Mouse (Mus musculus) 3T3-L1 (cell line): ENCODE results near the gene Fam129a.
"Not testable (repeated sequence)": the region's sequence is repeated elsewhere in the genome, so short reads cannot be mapped to it uniquely, and the experiment has no call there.

Source experiments
- DNase-seq: peaks from one replicate; pipeline ENCODE4 v3.0.0-alpha.2; 2015; ENCODE audit warnings: low read depth, low spot score

Fam129a gene

DNA sequence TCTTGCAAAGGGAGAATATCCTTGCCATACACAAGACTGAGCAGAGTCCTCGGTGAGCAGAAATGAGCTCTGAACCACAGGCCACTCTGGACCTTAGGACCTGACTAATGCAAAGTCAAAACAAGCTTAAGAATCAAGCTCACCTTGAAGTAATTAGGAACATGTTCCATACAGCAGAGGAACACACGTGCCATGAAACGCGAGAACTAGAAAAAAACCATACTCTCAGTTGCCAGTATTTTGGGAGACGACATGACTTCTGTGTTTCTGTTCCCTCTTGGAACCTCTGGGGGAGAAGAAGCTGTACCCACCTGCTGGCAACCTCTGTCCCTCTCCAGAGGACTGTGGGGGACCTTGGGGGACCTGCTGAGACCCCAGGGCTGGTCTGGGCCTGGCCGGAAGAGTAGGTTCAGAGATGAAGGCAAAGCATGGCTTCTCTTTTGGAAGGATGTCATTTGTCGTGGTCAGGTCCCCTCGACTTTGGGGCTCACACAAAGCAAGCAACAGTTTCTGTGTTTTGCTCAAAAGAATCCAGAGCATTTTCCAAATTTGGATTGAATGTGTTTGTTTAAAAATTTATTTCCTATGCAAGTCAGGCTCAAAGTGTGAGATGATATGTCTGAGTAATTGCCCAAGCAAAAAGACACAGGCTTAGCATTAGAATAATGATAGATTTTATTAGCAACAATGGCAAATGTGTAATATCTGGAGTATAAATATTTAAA lies 12.6 kb downstream of the Fam129a start:
- no peak for DNase-seq

GRCm38 (mm10) chr1:151584182-151584471 lies 13.1 kb downstream of the Fam129a start:
- DNase-seq, result no peak

DNA sequence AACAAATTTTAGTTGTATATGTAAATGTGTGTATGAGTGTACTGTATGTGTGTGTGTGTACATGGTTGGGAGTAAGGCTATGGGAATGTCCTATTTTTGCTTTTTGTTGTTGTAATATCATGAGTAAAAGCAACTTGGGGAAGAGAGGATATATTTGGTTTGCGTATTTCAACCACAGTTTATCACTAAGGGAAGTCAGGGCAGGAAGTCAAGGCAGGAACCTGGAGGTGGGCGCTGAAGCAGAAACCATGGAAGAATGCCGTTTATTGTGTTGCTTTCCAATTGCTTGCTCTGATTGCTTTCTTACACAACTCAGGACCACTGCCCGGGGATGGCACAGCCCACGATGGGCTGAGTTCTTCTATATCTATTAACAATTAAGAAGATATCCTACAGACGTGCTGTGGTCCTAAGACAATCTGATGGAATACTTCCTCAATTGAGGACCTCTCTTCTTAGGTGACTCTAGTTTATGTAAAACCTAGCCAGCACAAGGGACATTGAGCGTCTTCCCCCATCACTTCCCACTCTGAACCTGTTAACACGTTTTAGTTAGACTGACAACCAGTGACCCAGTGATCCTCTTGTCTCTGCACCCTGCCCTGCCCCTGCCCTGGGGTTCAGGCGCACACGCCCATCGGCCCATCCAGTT lies 13.7 kb downstream of the Fam129a start:
- no peak for DNase-seq

DNA sequence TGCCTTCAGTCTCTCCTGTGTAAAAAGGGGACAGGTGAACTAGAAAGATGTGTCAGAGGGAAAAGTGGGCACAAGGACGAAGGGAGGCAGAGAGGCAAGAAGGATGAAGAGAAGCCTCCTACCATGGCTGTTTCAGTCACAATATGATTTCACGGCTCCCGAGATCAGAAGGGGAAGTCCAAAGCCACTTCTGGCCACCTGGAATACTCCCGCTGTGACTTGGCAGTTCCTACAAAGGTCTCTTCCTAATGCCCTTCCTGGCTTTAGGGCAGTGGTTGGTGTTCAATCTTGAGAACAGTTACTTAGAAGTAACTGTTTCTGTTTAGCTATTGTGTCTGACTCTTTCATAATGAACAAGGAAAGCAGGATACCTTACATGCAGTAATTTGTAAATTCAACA lies 14.7 kb downstream of the Fam129a start:
- no peak for DNase-seq

GRCm38 (mm10) chr1:151592085-151593017 lies 21.4 kb downstream of the Fam129a start:
- DNase-seq, result no peak

- no peak for DNase-seq
Measured at GRCm38 (mm10) chr1:151594906-151595305, 23.9 kb downstream of the Fam129a start.

DNA sequence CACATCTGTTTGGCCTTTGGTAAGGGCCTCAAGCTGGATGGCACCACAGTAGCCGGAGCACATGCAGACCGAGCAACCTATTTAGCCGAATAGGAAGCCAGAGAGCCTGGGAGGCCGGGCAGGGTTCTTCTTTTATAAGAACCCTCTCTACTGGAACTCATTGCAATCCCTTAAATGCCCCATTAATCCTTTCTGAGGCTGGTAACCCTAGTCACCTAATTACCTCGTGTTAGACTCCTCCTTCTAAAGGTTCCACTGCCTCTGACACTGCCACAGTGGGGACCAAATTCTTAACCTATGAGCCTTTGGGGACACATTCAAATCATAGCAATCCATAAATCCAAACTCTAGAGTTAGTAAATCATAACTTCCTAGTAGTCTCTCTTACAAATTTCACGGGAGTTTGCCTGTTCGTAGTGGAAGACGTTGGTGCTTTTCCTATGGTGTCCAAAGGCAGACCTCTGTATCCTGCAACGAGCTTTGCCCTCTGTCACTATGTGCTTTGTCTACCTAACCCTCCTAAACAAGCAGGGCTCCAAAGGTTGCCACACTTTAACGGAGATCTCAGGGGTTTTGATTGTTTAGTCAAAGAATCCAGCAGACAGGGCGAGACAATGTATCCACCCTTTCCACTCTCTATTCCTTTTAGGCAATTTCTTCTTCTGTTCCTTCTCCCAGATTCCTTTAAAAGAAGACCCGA lies 24.8 kb downstream of the Fam129a start:
- DNase-seq, result no peak

DNA sequence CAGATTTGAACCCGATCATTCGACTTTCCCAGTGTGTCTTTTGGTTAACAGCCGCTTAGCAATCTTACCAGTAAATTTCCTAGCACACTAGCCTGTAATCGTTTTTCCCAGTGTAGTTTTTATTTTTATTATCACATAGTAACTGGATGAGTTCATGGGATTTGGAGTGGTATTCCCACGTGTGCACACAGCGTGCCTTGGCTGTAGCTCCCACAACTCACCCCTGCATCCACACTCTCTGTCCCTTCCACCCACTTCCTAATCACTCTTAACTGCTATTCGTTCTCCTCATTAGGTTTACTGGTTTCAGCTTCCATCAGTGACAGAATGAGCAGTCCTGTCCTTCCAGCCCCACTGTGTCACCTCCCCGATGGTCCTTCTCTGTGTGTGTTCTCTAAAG lies 25.6 kb downstream of the Fam129a start:
- DNase-seq, result no peak

GRCm38 (mm10) chr1:151597677-151598297 lies 26.8 kb downstream of the Fam129a start:
- DNase-seq, result no peak

DNA sequence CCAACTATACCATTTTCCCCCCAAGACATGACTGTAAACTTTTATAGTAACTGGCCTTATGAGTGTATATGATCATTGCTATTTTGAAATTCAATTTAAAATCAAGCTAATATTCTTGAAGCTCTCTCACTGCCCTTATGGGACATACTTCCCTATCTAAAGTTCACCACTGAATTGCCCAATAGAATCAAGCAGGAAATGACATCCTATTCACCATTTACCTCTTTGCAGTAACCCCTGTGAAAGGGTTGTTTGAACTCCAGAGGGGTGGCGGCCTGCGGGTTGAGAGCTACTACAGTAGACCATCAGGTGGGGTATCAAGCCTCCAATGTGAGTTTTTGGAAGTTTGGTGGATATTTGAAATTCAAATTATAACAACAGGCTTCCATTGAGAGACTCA lies 27.9 kb downstream of the Fam129a start:
- no peak for DNase-seq

DNA sequence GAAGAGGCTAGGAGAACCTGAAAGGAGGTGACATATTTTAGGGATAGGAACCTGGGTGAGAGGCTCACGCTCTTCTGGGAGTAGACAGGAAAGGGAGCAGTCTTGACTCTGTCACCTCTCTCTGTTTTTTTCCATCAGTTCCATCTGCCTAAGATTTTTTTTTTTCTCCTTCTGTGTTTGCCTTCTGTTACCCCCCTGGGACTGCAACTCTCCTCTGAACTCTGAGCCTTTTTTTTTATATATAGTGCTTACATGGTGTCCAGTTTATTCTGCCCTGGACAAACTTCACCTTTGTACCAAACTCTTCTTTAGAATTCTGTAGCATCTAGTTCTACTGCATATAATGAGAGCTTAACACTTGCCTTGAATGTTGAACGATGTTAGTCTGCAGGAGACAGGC lies 33.3 kb downstream of the Fam129a start:
- no peak for DNase-seq

- not testable (repeated sequence) for DNase-seq
Measured at GRCm38 (mm10) chr1:151607957-151608356, 37.0 kb downstream of the Fam129a start.

DNA sequence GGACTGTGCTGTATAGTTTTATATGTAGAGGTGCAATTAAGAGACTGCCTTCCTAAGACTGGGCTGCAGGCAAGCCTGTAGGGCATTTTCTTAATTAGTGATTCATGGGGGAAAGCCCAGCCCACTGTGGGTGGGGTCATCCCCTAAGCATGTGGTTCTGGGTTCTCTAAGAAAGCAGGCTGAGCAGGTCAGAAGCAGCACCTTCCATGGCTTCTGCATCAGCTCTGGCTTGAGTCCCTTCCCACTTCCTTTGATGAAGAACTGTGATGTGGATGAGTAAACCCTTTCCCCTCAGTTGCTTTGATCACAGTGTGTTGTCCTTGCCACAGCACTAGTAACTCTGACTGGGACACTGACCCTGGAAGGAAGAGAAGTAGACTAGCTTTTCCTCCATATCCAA lies 39.6 kb downstream of the Fam129a start:
- DNase-seq, result no peak

DNA sequence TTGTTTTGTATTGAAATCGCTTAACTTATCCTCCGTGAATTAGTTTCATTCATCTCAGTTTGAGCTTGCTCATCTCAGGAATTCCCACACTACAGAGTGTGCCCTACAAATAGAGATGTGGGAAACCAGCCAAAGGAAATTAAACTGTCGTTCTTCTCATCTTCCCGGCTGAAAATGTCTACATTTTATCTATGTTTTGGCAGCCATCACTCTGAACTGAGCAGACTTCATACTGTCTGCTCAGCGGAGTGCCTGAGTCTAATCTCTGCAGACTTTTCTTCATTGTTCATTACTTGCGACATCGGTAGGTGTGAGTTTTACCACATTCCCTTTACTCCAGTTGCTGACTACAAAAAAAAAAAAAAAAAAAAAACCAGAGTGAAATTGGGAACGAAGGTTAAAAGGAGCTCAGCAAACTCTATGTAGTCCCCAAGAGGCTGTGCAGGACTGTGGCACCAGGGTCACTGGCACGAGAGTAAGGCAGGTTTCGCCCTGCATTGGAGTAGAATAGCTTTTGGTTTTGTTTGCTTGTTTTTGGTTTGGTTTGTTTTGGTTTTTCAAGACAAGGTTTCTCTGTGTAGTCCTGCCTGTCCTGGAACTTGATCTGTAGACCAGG lies 43.4 kb downstream of the Fam129a start:
- DNase-seq, result no peak

DNA sequence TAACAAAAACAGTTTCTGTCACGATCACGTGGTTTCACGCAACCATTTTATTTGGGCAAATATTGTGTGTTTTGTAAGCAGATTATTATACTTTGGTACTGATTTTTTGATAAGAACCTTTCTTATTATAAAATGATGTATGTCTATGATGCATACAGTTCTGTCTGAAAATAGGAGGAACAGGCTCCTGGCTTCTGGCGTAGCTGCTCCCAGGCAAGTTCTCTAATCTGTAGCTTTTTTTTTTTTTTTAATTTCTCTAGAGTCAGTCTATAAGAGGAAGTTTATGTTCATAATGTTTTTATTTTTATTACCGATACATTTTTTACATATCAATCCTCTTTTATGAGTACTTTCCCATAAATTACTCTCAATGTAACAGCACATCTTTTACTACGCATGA lies 44.6 kb downstream of the Fam129a start:
- DNase-seq, result no peak

GRCm38 (mm10) chr1:151616555-151617205 lies 45.7 kb downstream of the Fam129a start:
- peak; percentile 77 for DNase-seq

GRCm38 (mm10) chr1:151618251-151618650 lies 47.3 kb downstream of the Fam129a start:
- DNase-seq, result no peak

DNA sequence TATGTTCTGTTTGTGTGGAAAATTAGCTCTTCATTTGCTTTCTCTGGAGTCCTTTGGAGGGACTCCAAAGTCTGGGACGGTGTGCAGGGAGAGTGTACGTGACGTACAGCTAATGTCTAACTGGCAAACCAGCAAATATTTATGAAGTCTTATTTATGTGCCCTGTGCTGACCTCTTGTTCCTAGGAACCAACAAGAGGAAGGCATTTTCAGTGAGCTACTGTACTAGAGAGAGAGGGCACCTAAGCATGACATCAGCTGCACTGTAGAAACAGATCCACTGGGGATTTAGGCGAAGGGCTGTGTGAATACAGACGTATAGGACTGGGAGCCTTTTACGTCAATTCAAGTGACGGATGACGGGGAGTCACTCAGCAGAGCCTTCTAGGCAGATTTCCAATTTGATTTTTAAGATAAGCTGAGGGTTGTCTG lies 48.3 kb downstream of the Fam129a start:
- no peak for DNase-seq

GRCm38 (mm10) chr1:151620730-151621129 lies 49.7 kb downstream of the Fam129a start:
- no peak for DNase-seq

DNA sequence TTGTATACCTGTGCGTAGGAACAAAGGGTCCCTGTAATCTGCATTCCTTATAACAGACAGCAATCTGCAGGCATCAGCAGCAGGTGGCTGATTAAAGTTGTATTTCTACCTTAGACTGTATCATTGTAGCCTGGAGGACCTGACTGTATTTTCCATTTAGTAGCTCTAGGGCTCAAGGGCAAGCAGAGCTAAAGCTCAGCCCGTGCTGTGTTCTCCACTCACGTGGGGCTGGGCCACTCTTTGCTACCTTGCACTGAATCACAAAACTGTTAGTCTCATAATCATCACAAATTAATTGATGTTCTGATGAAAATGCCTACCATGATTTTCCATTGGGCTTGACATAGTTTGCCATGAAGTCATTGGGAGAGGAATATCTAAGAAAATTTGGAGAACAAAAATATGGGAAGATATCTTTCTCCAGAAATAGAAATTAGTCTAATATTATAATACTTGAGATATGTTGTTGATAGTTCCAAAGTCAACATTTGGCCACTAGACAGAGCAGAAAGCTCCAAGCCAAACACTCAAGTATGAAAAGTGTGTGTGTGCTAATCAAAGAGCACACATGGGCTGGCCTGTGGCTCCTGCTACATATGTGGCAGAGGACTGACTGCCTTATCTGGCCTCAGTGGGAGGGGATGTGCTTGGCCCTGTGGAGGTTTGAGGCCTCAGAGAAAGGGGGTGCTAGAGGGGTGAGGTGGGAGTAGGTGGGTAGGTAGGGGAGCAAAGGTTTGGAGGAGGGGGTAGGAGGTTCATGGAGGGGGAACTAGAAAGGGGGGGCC lies 53.6 kb downstream of the Fam129a start:
- DNase-seq, result no peak
